Mouse (Mus musculus): ENCODE data around the gene Tldc1.

DNA sequence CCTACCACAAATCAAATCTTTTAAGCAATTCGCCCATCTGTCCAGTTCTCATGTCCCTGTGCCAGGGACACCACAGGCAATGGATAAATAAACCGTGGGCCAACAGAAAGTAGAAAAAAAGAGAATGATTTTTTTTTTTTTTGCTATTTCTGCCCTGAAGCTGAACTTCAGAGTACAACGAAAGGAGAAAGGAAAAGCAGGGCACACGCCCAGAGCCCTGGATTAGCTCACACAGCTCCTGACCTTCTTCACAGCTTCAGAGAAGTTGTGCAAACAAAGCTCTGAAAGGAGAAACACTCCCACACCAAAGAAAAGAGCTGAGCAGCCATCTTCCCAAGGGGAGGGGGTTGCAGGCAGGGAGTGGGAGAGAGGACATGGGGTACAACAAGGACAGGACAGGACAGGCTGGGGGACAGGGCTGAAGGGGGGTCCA is 49.5 kb upstream of the Tldc1 start:
- TF ChIP-seq CTCF (IDR thresholded peaks at IDR 0.05; ENCODE audit: extremely low read depth, insufficient read length, insufficient replicate concordance, low read depth, low read length) (no peak), POLR2A (IDR thresholded peaks at IDR 0.05; ENCODE audit: low read depth, low read length) (no peak)
